Mouse (Mus musculus) cerebellum, postnatal 36 days (tissue): Measurements from ENCODE around the gene Rnf146.
A peak's percentile ranks its signal among the peaks of the same experiment; 100 is the strongest.
"Not testable (repeated sequence)": the region's sequence is repeated elsewhere in the genome, so short reads cannot be mapped to it uniquely, and the experiment has no call there.

Experiments
- DNase-seq, 2 experiments: peaks; one replicate each; pipeline ENCODE4 v3.0.0; 2021 to 2022; ENCODE audit warnings: mixed read lengths in 2 of 2

Gene Rnf146

DNA sequence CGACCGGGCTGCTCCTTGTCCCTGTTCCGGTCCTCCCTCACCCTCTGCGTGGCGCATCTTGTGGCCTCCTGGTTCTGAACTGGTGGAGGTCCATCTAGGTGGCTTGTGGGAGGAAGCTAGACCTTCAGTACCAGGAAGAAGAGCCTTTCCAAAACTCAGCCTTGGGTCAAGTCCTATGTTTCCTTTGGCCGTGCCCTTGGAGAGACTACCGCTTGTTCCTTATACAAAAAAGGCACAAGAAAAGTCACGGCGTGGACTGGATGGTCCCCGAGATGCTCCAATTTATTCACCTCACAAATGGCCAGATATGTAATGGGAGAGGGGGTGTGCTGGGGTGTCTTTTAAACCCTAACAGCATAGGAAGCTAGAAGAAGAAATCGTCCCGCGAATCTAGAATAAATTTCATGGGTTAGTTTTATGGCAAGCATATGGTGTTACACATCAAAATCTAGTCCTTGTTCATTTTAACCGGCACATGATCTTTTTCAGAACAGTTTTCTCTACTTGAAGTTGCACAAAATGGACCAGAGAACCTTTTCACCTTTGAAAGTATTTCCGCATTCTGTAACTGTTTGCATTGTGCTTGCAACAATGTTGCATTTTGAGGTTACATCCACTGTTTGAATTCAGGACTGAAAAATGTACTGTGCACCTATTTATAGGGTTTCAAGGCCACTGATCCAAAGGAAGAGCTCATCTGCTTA, at the start of gene Rnf146:
Gene Rnf146, minus strand, starts transcription at position 246 of the 704 bp plus-strand sequence.
- DNase-seq = no peak

DNA sequence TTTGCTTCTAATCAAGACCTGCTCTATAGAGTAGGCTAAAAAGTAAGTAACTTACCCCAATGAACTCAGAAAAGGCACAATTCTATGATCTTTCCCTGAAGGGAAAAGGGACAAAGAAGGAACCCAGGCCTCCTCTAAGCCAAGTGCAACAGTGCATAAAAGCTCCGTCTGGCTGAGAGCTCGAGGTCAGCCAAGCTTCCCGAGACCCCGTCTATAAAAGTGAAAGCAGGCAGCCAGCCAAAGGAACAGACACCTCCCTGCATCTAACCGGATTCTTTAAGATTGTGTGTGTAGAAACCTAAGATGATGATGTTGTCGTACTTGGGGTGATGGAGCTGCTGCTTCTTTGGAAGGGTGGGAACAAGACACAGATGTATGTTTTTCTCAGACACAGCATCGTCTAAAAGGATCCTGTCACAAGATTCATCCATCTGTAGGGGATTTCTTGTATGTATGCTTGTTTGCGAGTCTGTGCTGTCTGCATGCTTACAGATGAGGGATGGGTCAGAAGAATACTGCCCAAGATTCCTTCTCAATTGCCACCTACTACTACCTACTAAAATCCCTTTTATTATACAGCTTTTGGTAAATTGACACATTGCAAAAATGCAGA, 40.5 kb upstream of the Rnf146 start:
- DNase-seq = peak in 1 of 2 experiments; percentile 7

DNA sequence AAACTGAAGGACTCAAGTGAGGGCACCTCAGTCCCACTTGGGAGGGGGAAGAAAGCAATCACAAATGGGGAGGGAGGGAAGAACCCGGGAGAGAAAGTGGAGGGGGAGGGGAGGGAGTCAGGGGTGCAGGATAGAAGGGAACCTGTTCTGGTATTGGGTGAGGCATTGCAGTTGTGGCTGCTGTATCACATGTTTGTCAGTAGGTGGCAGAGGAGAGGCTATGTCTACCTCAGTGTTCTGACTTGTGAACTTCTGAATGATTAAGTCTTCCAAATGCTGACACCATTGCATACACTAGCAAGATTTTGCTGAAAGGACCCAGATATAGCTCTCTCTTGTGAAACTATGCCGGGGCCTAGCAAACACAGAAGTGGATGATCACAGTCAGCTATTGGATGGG, 32.6 kb upstream of the Rnf146 start:
- DNase-seq = not testable (repeated sequence)

DNA sequence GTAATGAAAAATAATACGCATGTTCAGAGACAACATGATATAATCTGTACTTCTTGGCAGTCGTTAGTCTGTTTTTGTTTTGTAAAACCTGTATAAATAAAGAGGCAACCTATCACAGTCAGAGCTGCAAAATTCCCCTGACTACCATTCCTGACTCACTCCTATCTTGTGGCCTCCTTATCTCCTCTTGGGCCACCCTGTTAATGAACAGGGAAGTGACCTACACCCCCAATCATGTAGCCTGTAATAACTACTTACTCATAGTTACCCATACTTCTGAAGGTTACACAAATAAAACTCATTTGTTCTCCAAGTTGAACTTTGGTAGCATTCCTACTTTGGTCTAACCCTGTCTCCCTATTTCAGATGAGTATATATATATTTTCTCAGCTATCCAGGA, 19.3 kb upstream of the Rnf146 start:
- no peak for DNase-seq

DNA sequence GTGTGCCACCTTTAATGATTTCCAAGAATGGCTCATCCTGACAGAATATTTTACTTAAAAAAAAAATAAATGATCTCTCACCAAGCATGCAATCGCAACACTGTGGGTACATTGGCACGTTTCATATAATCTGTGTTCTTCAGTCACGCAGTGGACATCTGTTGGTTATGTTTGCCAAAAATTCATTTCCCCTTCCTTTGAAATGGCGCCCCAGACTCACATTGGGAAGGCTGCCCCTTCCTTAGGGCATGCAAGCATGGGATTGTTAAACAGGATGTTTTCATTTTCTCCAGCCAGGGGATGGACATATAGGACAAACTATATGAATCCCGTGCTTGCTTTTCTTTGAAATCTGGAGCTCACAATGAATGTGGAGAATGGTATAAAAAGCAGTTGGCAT, 11.8 kb upstream of the Rnf146 start:
- no peak for DNase-seq

DNA sequence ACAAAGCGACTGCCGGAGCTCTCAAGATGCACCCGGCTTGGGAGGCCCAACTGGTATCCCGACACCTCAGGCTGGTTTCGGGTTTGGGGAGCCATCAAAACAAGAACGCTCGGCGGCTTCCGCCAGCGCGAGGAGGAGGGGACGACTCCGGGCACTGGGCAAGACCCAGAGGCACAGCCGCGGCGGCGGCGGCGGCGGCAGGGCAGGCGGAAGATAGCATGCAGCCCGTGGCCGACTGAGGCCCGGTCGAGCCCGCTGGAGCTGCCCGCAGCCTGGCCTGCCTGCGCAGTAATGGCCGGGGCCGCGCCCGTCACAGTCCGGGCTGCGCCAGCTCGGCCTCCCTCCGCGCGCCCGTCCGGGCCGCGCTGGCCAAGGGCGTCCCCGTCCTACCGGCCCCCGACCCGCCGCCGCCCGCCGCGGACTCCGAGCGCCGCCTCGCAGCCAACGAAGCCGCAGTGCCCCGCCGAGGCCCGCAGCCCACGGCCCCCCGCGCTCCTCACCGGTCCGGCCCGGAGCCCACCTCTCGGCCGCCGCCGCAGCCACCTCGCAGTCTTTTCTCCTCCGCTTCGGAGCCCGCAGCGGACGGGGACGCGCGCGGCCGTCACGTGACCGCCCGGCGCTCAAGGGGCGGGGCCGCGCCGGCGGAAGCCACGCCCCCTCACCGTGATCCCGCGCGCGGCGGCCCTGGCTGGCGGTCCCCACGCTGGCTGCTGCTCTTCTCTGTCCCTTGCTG, 612 bp downstream of the Rnf146 start:
- peak; percentile 88 to 92 for DNase-seq

DNA sequence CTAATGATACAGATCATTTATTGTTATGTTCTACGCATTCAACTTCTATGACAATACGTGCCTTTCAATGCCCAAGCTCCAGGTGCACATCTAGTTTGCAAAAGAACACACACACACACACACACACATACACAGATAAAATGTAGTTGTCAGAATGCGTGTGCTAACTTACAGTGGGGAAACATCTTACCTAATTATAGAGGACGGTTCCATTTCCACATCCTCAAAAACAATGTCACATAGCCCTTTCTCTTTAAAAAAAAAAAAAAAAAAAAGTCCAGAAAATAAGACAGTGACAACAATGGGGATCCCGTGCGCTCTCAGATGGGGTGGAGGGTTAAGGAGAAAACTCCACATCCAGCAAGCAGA, 1.2 kb downstream of the Rnf146 start:
- DNase-seq = no peak

DNA sequence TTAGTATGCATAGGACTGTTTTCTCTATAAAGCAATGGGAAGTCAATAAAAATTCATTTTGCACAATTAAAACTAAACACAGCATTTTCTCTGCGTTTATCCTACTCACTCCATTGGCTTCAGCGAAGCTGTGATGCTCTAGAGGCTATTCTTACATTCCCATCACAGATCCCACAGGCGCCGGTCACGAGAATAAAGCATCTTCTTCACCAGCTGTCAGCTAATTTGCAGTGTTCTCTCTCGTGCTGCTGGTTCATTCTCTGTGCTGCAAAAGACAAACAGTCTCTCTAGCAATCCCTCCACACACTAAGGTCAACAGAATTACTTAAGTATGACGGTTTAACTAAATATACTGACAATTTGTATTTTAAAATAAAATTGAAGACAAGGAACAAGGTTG, 8.1 kb downstream of the Rnf146 start:
- DNase-seq = peak; percentile 45 to 57

DNA sequence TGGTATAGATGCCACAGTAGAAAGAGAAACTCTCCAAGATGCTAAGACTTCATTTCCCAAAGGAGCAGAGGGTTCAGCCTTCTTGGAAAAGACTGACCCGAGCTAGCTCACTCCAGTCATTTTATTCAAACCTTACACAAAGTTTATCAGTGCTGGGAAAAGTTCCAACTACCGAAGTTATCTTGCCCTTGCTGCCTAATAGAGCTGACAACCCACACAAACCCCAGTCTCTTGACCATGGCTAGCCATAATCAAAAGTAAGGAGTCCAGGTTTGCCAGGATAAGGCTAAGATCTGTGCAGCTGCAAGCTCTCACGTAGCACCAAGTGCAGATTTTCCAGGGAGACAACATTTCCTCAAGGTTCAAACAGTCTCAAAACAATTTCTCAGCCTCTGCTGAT, 9.7 kb downstream of the Rnf146 start:
- no peak for DNase-seq

DNA sequence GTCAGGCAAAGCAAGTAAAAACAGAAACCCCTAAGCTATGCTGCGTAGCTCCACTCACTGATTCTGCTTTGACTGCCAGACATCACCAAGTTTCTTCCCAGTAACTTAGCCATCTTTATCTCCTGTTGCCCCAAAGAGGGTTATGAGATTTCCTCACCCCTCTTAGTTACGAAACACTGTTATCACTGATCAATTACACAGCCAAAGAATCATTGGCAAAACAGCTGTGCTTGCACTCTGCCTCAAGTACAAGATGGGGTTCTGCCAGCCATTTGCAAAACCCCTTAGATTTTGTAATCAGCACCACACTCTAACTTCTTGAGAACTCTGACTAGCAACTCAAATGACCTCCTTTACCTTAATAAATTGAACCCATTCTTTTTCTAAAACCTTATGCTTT, 10.8 kb downstream of the Rnf146 start:
- DNase-seq = no peak

DNA sequence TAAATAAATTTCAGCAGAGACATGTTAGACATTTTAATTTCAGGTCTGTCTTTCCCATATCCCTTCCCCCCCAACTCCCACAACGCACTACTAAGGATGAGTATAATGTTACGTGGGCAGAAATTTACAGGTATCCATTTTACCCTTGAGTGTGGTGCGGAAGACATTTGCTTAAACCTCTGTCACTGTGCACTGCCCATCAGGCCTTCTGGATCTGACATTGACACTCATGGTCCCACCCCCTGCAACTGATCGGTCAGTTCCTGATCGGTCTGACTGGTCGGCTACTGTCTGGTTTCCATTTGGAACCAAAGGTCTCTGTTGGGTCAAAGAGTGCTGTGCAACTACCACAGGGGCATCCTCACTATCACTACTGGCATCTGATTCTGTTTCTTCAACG, 15.6 kb downstream of the Rnf146 start:
- DNase-seq = no peak

DNA sequence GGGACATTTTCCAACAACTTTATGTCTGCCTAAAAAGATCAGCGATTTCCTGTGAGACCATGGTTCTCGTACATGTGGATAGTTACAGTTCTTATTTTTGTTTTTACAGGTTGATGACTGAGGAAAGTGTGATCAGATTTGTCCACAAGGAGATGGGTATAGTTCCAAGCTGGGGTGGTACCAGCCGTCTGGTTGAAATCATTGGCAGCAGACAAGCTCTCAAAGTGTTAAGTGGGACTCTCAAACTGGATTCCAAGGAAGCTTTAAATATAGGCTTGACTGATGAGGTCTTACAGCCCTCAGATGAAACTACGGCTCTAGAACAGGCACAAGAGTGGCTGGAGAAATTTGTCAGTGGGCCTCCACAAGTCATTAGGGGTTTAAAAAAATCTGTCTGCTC, 18.0 kb downstream of the Rnf146 start:
- DNase-seq = no peak

DNA sequence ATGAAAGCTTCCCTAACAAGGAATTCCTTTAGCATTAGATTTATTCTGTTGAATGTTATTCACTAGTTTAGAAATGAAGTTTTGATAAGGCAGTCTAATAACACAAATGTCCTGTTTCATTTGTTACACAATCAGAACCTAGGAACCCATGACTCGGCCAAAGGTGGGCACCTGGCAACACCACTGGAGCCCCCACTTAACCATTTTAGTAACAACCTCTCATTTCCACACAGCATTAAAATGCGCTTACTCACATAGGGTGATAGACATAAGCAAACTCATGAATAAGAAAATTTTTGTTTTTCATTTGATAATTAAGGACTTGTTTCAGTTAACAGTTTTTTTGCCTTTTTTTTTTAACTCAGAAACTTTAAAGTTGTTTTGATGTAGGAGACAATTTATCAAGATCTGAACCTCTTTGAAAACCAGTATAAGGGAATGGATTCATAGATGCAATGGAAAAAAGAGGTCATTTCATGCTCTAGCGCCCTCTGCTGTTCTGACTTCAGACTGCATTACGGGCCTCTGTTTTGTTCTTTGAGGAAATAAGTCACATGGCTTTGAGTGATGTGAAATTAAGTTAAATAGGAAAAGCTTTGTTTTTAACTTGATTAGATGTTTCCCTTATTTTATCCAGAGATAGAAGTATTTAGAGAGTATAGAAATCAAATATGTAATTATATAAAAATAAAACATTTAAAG, 23.7 kb downstream of the Rnf146 start:
- DNase-seq = peak; percentile 64 to 76

DNA sequence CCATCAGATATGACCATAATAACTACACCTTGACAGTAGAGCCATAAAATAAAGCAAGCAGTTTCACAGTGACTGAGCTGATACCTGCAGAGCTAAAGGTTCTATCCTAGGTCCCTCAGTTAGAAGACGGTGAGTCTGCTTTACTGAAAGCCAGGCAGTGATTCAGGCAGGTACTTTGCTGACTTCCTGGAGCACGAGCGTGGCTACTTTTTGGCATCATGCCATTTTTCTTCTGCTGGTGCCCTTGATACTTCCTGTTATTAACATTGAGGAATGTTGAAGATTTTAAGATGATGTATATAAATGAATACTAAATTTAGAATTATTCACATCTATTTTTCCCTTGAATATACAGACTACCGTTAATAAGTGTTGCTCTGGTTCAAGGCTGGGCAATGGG, 28.4 kb downstream of the Rnf146 start:
- DNase-seq = no peak

DNA sequence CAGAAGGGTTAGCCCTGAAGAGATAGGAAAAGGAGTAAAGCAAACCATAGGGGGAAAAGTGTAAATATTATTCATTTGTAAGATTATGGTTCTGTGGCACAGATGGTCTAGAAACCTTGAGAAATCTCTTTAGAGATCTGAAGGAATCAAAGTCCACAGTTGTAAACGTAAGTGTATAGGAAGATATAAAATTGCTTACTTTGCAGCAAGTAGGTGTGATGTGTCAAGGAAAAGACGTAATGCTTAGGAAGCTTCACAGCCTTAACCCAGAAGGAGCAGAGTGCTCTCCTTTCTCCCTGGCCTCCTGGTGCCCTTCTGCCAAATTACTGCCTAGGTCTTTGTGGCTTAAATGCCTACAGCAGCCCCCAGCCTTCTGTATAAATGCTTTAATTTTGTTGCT, 37.4 kb downstream of the Rnf146 start:
- DNase-seq = no peak

DNA sequence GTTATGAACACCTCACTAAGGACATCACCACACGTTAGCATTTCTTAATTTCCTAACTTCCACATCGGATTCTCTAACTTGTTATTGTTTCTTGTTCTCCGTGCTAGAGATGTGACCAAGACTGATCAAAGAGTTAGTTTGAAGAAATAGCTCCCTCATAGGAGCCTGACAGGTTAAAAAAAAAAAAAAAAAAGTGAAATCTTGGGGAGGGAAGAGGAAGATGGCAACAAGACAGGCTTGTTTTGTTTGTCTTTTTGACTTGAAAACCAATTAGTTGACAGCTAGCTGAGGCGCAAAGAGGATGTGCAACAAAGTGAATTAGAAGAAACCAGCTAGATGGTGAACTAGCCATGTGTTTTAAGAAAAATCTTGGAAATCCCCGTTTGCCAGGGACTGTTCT, 48.3 kb downstream of the Rnf146 start:
- DNase-seq = no peak

DNA sequence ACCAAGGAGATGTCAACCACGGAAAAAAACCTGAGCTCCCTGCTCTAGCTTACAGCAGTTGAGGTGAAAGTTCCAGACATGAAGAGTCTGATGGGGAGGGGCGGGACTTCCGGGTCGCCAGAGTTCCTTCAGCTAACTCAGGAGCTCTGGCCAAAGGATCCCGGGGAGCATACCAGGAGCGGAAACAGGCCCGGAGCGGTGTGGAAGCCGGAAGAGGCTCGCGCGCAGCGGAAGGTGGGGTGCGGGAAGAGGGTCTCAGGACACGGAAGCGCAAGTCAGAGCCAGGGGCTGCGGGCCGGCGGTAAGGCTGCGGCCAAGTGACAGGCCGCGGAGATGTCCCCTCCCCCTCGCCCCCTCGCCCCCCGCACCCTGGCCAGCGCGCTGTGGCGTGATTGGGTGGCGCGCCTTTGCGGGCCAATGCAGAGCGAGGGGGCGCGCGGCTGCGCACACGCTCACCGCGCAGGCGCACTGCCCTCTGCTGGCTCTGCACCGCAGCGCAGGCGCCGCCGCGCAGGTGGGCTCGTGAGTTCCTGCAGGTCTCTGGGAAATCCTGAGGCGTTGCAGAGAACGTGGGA, 49.1 kb downstream of the Rnf146 start, which contains the start of gene Echdc1:
Gene Echdc1, plus strand, starts transcription at position 103 of the 575 bp plus-strand sequence.
- peak; percentile 85 to 89 for DNase-seq

DNA sequence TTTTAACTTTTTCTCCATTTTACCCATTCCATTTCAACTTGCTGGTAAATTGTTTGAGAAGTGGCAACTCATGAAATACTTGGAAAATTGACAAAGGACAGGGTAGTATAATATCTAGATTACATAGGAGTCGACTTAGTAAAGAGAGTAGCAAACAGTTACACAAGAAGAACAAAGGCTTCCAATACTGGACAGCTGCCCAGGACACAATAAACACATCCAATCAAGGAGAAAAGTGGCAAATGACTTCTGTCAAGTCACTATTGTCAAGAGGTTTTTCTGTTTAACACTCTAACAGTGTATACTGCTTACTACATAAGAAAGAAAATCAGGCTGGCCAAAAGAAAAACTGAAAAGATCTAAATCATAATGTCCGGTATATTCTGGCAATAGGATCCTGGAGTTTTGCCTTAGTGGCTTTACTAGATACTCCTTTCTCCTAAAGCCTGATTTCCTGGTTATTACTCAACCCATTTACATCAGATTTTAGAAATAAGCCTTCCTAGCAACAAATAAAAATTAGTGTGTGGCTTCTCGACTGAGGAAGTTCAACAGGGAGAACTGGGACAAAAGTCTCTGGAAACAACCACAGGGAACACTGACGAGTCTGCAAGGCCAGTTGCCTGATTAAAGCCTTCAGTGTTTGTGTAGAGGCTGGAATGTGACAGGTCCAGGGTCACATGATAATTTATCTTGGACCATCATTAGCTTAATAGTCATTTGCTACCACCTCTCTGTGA, 50.6 kb downstream of the Rnf146 start:
- DNase-seq = no peak

DNA sequence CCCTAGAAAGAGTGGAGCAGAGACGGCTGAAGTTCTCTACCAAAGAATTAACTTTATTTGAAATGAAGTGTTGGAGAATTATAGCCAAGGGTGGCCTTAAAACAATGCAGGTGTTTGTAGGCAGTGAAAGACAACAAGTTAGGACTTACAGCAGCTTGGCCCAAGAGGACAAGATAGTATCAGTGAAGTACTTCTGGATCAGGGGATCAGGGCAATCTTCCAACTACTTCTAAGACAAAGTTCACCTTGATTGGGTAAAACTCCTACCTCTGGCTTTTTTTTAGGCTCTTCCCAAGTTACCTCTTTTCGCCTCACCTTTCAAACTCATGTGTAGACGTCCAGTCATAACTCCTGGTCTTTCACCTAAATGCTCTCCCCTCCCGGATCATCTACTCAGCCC, 60.0 kb downstream of the Rnf146 start:
- no peak for DNase-seq
